Mouse (Mus musculus) midbrain, embryonic 12.5 days (tissue): ENCODE data around the gene Scpep1. TPM values are rescaled to one million over a fixed set of nuclear protein-coding genes. Genes with fewer than 3 reads are reported as not detected.
"Not testable (repeated sequence)": the region's sequence is repeated elsewhere in the genome, so short reads cannot be mapped to it uniquely, and the experiment has no call there.

Experiments
- ATAC-seq: fragments of 200-750 bp; cut with Nextera tagmentation; 2 replicates; pipeline ENCODE4 v1.8.0; 2017; ENCODE audit warnings: low read depth, moderate TSS enrichment, moderate library complexity; ENCODE audit not compliant: low FRiP score
- H3K27ac ChIP-seq: fragments of 300-500 bp; sonication (generic); replicated peaks from 2 replicates; pipeline ENCODE4 v1.5.1; 2016; ENCODE audit warnings: mild to moderate bottlenecking
- H3K27me3 ChIP-seq: fragments of 300-500 bp; sonication (generic); 2 replicates; pipeline ENCODE4 v1.6.1; 2016; ENCODE audit warnings: mild to moderate bottlenecking
- H3K36me3 ChIP-seq: fragments of 300-500 bp; sonication (generic); 2 replicates; pipeline ENCODE4 v1.6.1; 2016
- H3K4me1 ChIP-seq: fragments of 300-500 bp; sonication (generic); 2 replicates; pipeline ENCODE4 v1.6.1; 2016
- H3K4me2 ChIP-seq: fragments of 300-500 bp; sonication (generic); replicated peaks from 2 replicates; pipeline ENCODE4 v1.6.1; 2016; ENCODE audit warnings: mild to moderate bottlenecking, moderate library complexity
- H3K4me3 ChIP-seq: fragments of 300-500 bp; sonication (generic); 2 replicates; pipeline ENCODE4 v1.5.1; 2016; ENCODE audit warnings: mild to moderate bottlenecking
- H3K9ac ChIP-seq: fragments of 300-500 bp; sonication (generic); replicated peaks from 2 replicates; pipeline ENCODE4 v1.6.1; 2016; ENCODE audit warnings: mild to moderate bottlenecking, moderate library complexity
- H3K9me3 ChIP-seq: fragments of 300-500 bp; sonication (generic); 2 replicates; pipeline ENCODE4 v1.6.1; 2016; ENCODE audit warnings: mild to moderate bottlenecking
- WGBS: fragments of 180-500 bp; shearing (Covaris S2); methylation state at CpG from one replicate; pipeline ENCODE4 v1.1.7; 2016; 5-methylcytosine and 5-hydroxymethylcytosine counted together
- polyA plus RNA-seq: library from polyadenylated mRNA; unstranded; fragments of >200 nt; fragmentation: Nextera tagmentation; extraction: Ambion mirVana; gene quantifications from 2 replicates; pipeline ENCODE4 v1.2.1, GENCODE M21; 2016

Gene Scpep1
- polyA plus RNA-seq, 1 experiment from 2014 or later = 47.9 TPM

DNA sequence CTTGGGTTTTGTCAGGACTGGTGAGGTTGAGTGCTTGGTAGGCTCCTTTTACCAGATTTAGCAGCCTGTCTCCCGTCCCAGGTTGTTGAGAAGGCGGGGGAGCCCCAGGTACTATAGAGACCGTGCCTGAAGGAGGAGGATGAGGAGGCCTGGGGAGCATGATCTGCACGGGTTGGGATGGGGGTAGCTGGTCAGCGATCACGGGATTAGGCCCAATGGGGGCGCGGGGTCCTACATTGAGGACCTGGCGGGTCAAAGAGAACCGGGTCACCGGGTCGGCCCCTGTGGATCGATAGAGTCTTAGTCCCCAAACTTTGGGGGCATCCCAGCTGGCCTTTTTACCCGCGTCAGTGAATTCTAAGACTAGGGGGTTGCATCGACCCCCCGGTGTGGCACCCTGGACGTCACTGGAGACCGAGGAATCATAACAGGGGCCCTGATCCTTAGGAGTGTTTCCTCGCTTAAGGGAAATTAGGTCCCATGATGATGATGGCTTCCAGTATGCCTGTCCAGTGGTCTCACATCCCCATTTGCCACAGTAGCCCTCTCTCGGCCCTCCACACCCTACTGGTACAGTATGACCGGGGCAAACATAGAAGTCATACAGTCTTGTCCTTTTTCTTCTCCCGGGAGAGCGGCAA, 63.2 kb downstream of the Scpep1 start:
- not testable (repeated sequence) for H3K27ac ChIP-seq, H3K27me3 ChIP-seq, H3K36me3 ChIP-seq, H3K4me2 ChIP-seq, H3K4me1 ChIP-seq, H3K9ac ChIP-seq, H3K4me3 ChIP-seq, H3K9me3 ChIP-seq, ATAC-seq
- WGBS = 93% methylated on average over 20 of the region's 24 CpGs

DNA sequence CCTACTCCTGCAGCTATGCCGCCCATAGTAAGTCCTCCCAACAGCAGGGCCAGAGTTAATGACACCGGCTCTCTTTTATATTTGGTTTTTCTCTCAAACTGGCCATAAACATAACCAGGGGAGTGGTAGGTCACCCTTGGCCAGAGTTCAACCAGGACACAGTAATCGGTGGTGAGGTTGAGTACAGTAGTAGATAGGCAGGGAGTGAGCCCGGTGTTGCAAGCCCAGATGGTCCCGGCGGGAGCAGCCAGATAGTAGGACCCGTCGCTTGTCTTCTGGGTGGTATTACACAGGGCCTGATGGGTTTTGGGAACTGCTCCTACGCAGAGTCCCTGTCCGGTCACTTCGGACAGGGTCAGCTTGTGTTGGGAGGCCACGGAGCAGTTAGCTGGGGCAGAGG, 63.8 kb downstream of the Scpep1 start:
- not testable (repeated sequence) for H3K4me3 ChIP-seq, H3K9ac ChIP-seq, H3K36me3 ChIP-seq, H3K27me3 ChIP-seq, H3K27ac ChIP-seq, H3K4me1 ChIP-seq, H3K9me3 ChIP-seq, H3K4me2 ChIP-seq, ATAC-seq
- WGBS = 96% methylated on average over 8 of the region's 12 CpGs

DNA sequence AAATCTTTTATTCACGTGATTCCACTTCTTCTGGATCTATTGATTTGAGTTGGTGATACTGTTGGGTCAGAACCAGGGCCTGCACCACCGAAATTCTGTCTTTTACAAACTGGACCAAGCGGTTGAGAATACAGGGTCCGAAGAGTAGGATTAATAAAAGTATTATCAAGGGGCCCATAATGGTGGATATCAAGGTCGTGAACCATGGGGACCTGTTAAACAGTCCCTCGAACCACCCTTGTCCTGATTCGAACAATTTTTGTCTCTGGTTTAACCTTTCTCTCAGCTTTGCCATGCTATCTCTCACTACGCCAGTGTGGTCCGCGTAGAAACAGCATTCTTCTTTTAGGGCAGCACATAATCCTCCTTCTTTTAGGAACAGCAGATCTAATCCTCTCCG, 64.4 kb downstream of the Scpep1 start:
- not testable (repeated sequence) for H3K36me3 ChIP-seq, H3K4me3 ChIP-seq, H3K4me2 ChIP-seq, ATAC-seq, H3K9ac ChIP-seq, H3K4me1 ChIP-seq, H3K27me3 ChIP-seq, H3K9me3 ChIP-seq, H3K27ac ChIP-seq
- 92% methylated on average over 7 of the region's 11 CpGs for WGBS

DNA sequence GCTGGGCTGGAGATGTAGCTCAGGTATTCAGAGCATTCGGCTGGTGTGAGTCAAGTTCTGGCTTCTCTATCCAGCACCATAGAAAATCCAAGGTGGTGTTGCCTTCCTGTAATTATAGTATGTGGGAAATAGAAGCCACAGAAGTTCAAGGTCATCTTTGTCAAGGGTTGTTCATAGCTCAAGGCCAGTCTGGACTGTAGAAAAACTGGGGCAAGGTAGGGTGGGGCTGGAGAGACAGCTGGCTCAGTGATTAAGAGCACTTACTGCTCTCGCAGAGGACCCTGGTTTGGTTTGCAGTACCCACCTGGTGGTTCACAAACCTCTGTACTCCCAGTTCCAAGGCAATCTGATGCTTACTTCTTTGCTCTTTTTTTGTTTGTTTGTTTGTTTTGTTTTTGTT, 66.3 kb downstream of the Scpep1 start:
- Histone ChIP-seq H3K36me3 (no peaks in the 10 kb centered on the region), H3K27ac (no peak overlapping the region), H3K4me3 (no peak overlapping the region), H3K4me1 (0 out of 2 replicates have a peak, but pooled peaks cover 5% of the 10 kb centered on the region), H3K27me3 (no peaks in the 10 kb centered on the region), H3K9ac (no peak overlapping the region), H3K4me2 (no peak overlapping the region), H3K9me3 (no peaks in the 10 kb centered on the region)
- ATAC-seq = no peak
- whole genome bisulfite sequencing = 89% methylated on average over 2 of the region's 2 CpGs

DNA sequence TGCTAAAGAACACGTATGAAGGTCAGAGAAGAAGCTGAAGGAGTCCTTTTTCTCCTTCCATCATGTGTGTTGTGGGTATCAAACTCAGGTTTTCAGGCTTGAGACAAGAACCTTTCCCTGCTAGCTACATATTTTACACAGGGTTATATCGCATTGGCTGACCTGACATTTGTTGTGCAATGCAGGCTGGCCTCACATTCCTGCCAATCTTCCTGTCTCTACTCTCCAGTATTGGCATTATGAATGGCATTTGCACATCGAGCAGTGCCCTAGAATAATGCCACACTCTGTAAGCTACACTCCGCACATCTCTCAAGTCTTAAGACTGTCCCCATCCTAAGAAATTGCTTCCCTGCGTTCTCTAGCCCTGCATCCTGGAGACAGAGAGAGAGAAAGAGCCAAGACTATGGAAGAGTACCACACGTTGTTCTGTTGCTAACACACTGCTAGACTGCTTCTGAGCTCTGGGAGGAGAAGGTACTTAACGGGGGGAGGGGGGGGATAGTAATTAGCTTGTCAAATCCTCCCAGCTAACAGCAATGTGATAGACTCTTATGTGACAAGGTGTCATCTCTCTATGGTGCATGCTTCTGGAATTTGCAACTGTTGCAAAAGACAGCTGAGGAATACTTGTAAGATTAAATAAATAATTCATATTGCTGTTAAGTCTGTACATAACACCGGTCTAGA, 70.7 kb downstream of the Scpep1 start:
- Histone ChIP-seq H3K36me3 (no peaks in the 10 kb centered on the region), H3K9me3 (no peaks in the 10 kb centered on the region), H3K4me1 (0 out of 2 replicates have a peak, but pooled peaks cover 5% of the 10 kb centered on the region), H3K9ac (no peak overlapping the region), H3K27me3 (no peaks in the 10 kb centered on the region), H3K4me3 (no peak overlapping the region), H3K27ac (no peak overlapping the region), H3K4me2 (no peak overlapping the region)
- ATAC-seq = no peak
- WGBS = 72% methylated on average over 8 of the region's 8 CpGs

DNA sequence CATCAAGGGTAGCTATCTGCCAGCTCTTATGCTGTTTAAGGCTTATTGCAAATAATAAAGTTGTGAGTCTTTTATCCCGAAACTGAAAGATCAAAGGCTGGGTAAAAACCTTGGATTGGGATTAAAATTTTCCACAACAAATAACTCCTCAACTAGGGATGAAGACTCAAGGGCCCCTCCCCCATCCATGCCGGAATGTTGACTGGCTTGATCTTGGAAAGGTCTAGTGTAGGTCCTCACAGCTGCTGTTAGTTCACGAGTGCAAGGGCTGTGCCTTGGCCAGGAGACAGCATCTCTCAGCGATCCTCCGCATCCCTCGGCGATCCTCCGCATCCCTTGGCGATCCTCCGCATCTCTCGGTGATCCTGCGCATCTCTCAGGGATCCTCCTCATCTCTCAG, 77.3 kb downstream of the Scpep1 start:
- Histone ChIP-seq H3K4me2 (no peak overlapping the region), H3K9me3 (no peaks in the 10 kb centered on the region), H3K27me3 (peaks cover 7% of the 10 kb centered on the region), H3K27ac (no peak overlapping the region), H3K4me3 (no peak overlapping the region), H3K4me1 (peaks cover 7% of the 10 kb centered on the region; the same call in 1 of the 2 replicates), H3K9ac (no peak overlapping the region), H3K36me3 (no peaks in the 10 kb centered on the region)
- ATAC-seq = no peak
- 94% methylated on average over 12 of the region's 12 CpGs for WGBS

Other genes starting within 250 kb of the Scpep1 start
- 41.5 and 47.9 TPM in 2 replicates for gene Msi2, start 237.0 kb downstream of the Scpep1 start, polyA plus RNA-seq
- gene Akap1, start 90.9 kb downstream of the Scpep1 start, polyA plus RNA-seq = 20.3 and 23.7 TPM in 2 replicates
- not detected in 2 replicates for gene Elobl, start 11.5 kb upstream of the Scpep1 start, polyA plus RNA-seq
- 32.9 and 34.2 TPM in 2 replicates for gene Coil, start 14.8 kb upstream of the Scpep1 start, polyA plus RNA-seq
- 3.1 and 3.6 TPM in 2 replicates for gene Trim25, start 43.9 kb upstream of the Scpep1 start, polyA plus RNA-seq
- 9.5 and 9.6 TPM in 2 replicates for gene Dgke, start 111.4 kb upstream of the Scpep1 start, polyA plus RNA-seq
- gene Gm525, start 118.4 kb upstream of the Scpep1 start, polyA plus RNA-seq = not detected in 2 replicates